Mouse (Mus musculus): Measurements from ENCODE around the gene Zfp119b.
"Not testable (repeated sequence)": the region's sequence is repeated elsewhere in the genome, so short reads cannot be mapped to it uniquely, and the experiment has no call there.

The Zfp119b gene

GRCm38 (mm10) chr17:55957168-55957567 lies 7.9 kb upstream of the Zfp119b start:
- DNase-seq: peak; percentile 78

DNA sequence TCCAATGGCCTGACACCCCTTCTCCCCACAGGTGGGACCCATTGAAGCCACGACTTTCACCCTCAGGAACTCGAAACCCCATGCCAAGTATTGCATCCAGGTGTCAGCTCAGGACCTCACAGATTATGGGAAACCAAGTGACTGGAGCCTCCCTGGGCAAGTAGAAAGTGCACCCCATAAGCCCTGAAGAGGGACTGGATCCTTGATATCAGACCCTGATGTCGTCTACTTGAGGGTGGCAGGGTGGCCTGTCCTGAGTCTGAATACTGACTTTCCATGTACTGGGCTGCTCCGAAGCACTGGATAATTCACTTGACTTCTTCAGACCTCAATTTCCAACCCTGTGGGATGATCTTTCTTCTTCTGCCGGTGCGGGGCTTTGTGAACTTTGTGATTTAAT lies 7.3 kb upstream of the Zfp119b start:
- DNase-seq: no peak

- peak; percentile 87 for DNase-seq
Observed at GRCm38 (mm10) chr17:55956129-55956528, 6.8 kb upstream of the Zfp119b start.

DNA sequence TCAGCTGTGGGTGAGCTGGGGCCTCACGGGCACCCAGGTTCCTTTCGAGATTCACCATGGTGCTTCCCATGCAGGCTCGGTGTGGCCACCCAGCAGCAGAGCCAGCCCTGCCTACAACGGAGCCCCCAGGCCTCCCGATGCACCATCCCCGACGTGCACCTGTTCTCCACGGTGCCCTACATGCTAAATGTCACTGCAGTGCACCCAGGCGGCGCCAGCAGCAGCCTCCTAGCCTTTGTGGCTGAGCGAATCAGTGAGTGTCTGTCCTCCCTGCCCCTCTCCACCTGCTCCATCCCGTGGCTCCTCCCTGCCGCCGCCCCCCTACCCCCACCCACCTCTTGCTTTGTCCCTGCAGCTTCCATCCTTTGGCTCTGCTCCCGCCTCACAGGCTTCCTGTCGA lies 4.9 kb upstream of the Zfp119b start:
- no peak for DNase-seq

DNA sequence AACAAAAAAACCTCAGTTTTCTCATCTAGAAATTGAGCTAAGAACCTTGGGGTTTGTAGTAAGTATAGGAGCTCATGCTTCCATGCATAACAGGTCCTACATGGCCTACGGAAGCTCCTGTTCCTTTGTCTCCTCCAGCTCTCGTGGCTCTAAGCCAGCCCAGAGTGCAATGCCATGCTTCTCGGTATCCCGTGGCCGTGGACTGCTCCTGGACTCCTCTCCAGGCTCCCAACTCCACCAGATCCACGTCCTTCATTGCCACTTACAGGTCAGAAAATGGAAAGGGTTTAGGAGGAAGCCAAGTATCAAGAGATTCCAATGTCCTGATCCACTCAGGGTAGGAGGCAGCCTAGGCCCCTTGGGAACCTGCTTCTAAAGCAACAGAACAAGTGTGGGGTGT lies 4.5 kb upstream of the Zfp119b start:
- no peak for DNase-seq

GRCm38 (mm10) chr17:55952447-55953027 lies 3.2 kb upstream of the Zfp119b start, which contains the start of gene Ebi3:
TSS of gene Ebi3 (plus strand) at chr17:55952640.
- no peak for DNase-seq

DNA sequence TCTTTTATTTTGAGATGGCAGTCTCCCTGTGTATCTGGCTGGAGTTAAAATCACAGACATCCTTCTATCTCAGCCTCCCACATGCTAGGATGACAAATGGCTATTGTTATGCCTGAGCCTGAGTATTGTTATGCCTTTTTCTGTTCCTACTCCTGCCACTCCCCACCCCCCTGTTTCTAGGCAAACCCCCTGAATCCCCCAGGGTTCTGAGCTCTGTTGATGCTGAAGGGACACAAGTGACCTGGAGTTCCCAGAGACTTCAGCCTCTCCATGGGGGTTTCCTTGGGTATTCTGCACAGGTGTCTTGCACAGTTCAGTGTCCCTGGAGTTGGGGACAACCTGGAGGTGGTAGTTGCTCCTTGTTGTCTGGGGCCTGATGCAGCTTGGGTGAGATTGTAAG lies 2.7 kb upstream of the Zfp119b start:
- DNase-seq: no peak

- DNase-seq: no peak
Observed at GRCm38 (mm10) chr17:55950601-55951000, 1.3 kb upstream of the Zfp119b start.

- no peak for DNase-seq
Observed at GRCm38 (mm10) chr17:55948647-55949046, 653 bp downstream of the Zfp119b start.

DNA sequence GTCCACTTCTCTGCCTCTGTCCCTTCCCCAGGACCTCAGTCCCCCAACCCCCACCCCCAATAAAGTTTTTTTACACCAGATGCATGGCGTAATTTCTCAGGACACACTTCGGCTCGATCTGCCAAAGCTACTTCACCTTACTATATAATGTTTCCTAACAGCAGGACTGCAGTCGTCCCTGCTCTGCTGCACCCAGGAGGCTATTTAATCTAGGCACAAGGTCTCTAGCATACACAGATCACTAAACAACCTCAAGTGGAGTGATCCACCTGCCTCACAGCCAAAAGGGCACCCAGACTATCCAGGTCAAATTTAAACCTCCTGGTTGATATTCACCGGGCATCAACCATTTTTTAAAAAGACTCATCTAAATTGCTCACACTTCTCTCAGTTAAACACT lies 3.6 kb downstream of the Zfp119b start:
- DNase-seq: no peak

DNA sequence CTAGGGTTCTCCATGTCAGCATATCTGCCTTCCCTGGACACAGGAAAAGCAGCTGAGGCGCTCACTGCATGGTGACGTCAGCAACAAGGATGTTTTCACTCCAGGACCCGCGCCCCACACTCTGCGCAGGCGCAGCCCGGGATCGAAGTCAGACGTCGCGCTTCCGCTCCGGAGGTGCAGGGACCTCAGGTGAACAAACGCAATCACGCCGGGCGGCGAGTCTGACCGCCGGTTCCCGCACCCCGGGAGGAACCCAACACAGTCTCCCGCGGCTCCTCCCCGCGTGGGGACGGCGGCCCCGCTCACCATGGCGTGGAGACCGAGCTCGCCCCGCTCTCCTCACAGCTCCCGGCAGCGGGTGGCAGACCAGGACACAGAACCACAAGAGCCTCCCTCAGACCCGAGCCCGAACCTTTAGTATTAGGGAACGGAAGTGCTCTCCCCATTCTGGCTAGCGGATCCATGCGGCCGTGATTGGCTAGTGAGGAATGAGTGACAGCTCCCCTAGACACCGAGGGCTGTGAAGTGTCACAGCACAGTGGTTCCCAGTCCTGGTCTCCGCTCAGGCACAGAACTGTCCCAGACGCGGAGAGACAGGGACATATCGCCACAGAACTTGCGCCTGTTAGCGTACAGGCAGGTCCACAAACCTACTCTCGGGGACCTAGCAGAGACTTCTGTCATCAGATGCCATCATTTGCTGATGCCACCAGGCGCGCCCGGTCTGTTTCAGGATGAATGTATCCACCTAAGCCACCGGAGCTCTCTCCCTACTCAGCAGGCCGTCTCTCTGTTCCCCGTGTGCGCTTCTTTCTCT lies 4.2 kb downstream of the Zfp119b start:
- DNase-seq: peak; percentile 95

DNA sequence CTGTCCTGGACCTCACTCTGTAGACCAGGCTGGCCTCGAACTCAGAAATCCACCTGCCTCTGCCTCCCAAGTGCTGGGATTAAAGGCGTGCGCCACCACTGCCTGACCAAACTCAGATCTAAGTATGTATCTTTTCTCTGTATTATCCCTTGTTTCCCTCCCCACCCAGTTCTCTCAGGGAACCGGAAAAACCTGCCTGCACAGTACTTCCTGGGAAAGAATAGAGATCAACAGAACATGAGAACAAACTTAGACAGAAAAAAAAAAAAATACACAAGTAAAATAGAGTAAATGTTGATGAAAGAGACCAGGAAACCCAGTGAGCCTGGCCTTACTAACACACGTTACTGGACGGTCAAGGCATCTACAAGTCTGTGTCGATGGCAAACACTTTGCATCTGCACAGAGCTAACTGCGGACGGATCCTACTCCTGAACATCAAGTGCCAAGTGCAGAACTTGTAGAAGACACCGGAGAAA lies 4.9 kb downstream of the Zfp119b start:
- not testable (repeated sequence) for DNase-seq

- no peak for DNase-seq
Observed at GRCm38 (mm10) chr17:55933191-55933590, 16.1 kb downstream of the Zfp119b start.

DNA sequence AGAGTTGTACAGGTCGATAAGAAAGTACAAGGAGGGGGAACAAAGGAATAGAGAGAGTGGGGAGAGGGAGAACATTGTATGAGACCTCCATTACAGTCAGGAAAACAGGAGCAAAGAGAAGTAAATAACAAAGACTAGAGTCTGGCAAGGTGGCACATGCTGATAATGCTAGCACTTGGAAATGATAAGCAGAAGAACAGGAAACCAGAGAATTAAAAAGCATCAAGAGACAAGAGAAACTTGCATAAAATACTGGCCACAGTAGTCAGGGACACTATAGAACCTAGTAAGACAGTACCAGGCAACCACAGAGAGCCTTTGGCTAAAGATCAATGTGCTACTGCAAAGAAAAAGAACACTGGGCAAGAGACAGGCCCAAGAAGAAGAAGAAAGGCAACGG lies 16.7 kb downstream of the Zfp119b start:
- DNase-seq: no peak

DNA sequence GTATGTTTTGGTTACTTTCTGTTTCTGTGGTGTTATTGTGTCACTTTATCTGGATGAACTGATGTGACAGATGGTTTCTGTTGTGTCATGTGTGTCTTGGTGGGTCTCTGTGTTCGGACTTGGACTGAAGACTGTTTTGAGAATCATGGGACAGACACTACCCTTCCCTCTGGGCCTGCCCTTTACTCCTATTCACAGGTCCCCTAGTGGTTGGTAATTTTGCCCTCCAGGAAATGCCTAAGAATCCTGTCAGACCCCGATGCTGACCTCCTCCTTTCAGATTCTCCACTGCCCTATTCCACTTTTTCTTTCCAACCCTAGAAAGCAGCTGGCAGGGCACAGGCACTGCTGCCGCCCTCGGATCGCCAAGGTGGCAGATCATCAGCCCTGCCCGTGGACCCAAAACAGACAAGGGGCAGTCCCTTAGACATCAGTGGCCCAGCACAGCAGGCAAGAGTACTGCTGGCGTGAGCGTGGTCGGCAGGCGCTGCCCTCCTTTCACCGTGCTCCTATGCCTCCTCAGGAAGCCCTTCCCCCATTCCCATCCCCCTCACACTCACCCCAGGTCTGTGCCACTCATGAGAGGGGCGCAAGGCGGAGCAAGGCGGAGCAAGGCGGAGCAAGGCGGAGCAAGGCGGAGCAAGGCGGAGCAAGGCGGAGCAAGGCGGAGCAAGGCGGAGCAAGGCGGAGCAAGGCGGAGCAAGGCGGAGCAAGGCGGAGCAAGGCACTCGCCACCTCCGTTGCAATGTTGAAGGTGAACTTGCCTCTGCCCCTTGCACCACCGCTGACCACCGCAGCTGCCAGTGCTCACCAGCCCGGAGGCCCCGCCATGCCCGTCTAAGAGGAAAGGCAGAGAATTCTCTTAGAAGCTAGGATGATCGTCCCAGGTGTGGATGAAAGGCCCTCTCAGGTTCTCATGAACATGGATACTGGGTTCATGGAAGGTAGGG lies 17.5 kb downstream of the Zfp119b start:
- peak; percentile 74 for DNase-seq

DNA sequence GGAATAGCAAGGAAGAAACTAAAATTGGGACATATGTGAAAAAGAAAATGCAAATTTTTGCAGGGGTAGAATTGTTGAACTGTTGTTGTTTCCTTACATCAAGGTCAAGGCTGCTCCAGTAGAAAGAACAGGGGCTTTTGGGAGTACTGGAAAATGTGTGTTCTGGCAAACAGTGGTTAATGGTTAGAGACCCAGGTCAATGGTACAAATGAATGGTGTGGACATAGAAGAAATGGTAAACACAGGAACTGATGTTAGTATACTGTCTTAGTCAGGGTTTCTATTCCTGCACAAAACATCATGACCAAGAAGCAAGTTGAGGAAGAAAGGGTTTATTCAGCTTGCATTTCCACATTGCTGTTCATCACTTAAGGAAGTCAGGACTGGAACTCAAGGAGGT lies 42.6 kb downstream of the Zfp119b start:
- DNase-seq: no peak

DNA sequence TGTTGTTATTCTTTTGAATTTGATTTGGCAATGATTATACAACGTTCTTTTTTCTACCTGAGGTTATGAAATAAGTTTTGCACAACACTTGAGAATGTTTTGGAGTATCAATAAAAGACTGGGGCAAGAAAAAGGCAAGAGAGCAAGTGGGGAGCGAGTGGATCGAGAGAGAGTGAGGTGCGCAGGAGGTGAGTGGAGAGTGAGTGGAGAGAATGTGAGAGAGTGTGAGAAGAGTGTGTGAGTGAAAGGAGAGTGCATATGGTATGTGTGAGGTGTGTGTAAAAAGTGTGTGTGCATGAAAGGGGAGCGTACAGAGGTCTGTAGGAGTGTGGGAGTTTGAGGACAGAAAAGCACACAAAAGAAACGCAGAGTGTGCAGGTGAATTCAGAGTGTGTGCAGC lies 45.2 kb downstream of the Zfp119b start:
- peak; percentile 2 for DNase-seq

DNA sequence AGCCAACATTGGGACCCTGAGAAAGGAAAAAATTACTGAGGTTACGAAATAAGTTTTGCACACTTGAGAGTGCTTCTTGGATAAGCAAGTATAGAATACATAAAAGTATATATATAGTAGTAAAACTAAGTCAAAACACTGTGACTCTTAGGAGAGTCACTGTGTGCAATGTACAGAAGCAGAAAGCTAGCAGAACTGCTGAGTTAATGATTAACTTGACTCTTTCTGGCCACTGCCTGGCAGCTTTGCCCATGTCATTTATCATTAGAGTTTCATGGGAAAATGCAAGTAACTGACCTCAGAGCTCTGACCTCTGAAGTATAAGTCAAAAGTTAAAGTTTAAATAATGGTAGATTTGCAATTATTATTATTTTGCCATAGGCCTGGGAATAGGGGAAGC lies 45.6 kb downstream of the Zfp119b start:
- peak; percentile 57 for DNase-seq

GRCm38 (mm10) chr17:55903087-55903486 lies 46.2 kb downstream of the Zfp119b start:
- DNase-seq: no peak

DNA sequence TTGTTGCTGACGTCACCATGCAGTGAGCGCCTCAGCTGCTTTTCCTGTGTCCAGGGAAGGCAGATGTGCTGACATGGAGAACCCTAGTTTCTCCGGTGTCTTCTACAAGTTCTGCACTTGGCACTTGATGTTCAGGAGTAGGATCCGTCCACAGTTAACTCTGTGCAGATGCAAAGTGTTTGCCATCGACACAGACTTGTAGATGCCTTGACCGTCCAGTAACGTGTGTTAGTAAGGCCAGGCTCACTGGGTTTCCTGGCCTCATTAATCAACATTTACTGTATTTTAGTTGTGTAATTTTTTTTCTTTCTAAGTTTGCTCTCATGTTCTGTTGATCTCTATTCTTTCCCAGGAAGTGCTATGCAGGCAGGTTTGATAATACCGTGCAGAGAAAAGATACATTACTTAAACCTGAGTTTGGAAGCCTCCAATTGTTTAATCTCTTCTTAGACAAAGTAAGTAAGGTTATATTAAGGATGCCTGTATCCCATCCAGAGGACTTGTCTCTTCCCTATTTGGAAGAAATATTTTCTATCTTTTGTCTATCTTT lies 56.8 kb downstream of the Zfp119b start:
- DNase-seq: peak; percentile 48

Data from kidney, postnatal 14 days (tissue).